Mouse (Mus musculus): ENCODE data around the gene Mfap5. TPM values are rescaled to one million over a fixed set of nuclear protein-coding genes. Genes with fewer than 3 reads are reported as not detected.
"Not testable (repeated sequence)": the region's sequence is repeated elsewhere in the genome, so short reads cannot be mapped to it uniquely, and the experiment has no call there.

Gene Mfap5
- polyA plus RNA-seq, 1 experiment from 2014 or later = 50.3 TPM

DNA sequence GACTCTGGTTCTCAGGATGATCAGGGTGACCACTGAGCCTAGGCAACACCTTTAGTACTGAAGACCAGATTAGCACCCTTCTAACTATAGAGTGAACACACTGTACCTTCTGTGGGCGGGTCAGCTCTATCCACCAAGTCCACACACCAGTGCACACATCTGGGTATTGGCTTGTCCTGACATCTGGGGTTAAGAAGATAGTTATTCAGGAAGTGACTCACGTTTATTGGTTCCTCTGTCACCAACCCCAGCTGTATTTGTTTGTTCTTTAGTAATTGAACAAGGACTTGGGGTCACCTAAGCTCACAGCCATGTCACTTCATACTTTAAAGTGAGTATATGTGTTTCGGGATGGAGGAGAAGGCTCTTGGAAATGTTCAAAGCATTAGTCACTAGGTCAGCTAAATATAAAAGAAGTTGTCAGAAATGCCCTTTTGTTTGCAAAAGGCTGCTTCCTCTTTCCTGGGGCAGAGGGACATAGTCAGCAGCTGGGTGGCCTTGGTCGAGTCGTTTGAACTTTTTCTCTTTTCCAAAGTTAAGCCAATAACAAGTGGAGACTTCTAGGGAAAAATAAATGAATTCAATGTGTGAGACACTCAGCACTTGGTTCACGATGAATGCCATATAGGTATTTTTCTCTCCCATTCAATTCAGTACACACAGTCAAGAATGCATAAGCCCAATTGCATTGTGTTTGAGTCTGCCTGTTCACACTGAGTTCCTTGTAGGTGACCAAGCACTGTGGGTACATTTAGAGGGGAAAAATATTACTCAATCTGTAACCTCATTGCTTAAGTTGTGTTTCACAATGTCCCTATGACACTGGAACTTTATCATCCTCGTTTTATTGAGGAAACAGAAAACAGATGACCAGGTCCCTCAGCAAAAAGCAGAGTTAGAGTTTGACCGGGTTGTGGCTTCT lies 65.3 kb downstream of the Mfap5 start:
- no peaks in the 10 kb centered on the region for H3K36me3 ChIP-seq
- no peak overlapping the region for H3K4me2 ChIP-seq
- H3K9me3 ChIP-seq = no peaks in the 10 kb centered on the region
- H3K9ac ChIP-seq = no peak overlapping the region
- ATAC-seq (ENCODE audit: insufficient read depth, low FRiP score, low read depth) = no peak
- no peaks in the 10 kb centered on the region for H3K4me1 ChIP-seq
- no peaks in the 10 kb centered on the region for H3K27me3 ChIP-seq (replicated peaks)
- 49% methylated on average over 8 of the region's 8 CpGs for WGBS
- H3K4me3 ChIP-seq (replicated peaks) = no peak overlapping the region
- H3K27ac ChIP-seq = no peak overlapping the region

DNA sequence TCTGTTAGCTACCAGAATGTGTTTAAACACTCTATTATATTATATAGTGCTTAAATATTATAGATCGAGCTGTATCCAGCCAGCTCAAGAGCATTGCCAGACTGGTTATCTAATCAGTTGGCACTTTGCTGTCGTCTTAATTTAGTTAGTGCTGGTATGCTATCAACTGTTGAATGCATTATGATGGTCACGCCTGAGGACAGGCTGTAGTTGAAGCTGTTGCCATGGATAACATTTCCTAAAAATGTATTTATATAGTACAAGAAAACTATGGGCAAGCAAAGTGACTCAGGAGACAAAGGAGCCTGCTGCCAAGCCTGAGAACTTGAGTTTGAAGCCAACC lies 65.9 kb downstream of the Mfap5 start:
- Histone ChIP-seq H3K9ac (no peak overlapping the region), H3K36me3 (no peaks in the 10 kb centered on the region), H3K9me3 (no peaks in the 10 kb centered on the region), H3K4me2 (no peak overlapping the region), H3K27me3 (replicated peaks) (no peaks in the 10 kb centered on the region), H3K4me3 (replicated peaks) (no peak overlapping the region), H3K27ac (no peak overlapping the region), H3K4me1 (no peaks in the 10 kb centered on the region)
- no peak for ATAC-seq (ENCODE audit: insufficient read depth, low FRiP score, low read depth)
- 69% methylated on average over 3 of the region's 3 CpGs for WGBS

DNA sequence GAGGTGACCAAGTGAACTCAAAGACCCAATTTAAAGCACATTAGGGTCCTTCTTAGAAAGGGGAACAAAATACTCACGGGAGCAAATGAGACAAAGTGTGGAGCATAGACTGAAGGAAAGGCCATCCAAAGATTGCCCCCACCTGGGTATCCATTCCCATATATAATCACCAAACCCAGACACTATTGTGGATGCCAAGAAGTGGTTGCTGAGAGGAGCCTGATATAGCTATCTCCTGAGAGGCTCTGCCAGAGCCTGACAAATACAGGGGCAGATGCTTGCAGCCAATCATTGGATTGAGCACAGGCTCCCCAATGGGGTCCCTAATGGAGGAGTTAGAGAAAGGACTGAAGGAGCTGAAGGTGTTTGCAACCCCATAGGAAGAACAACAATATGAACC lies 69.4 kb downstream of the Mfap5 start:
- H3K27ac ChIP-seq, H3K4me1 ChIP-seq: not testable (repeated sequence)
- WGBS = 82% methylated on average over 1 of the region's 1 CpGs

GRCm38 (mm10) chr6:122577030-122577429 lies 71.4 kb downstream of the Mfap5 start:
- no peaks in the 10 kb centered on the region for H3K9me3 ChIP-seq
- no peak overlapping the region for H3K27ac ChIP-seq
- H3K4me1 ChIP-seq = no peaks in the 10 kb centered on the region
- H3K4me2 ChIP-seq = no peak overlapping the region
- H3K27me3 ChIP-seq (replicated peaks) = no peaks in the 10 kb centered on the region
- WGBS = 88% methylated on average over 3 of the region's 3 CpGs
- no peaks in the 10 kb centered on the region for H3K36me3 ChIP-seq
- H3K4me3 ChIP-seq (replicated peaks) = no peak overlapping the region
- no peak overlapping the region for H3K9ac ChIP-seq
- no peak for ATAC-seq (ENCODE audit: insufficient read depth, low FRiP score, low read depth)

More for the DNA sequence above, 69.4 kb downstream of the Mfap5 start:
- H3K4me2 ChIP-seq; H3K9me3 ChIP-seq; H3K36me3 ChIP-seq; H3K9ac ChIP-seq; H3K27me3 ChIP-seq (replicated peaks); H3K4me3 ChIP-seq (replicated peaks); ATAC-seq (ENCODE audit: insufficient read depth, low FRiP score, low read depth): not testable (repeated sequence)

Other genes with a start within 250 kb of the Mfap5 start
- not detected in 2 replicates for gene Klrg1, start 223.0 kb upstream of the Mfap5 start, polyA plus RNA-seq (2015; fragmentation: Nextera tagmentation; extraction: Ambion mirVana)
- gene M6pr, start 197.1 kb upstream of the Mfap5 start, polyA plus RNA-seq (2015; fragmentation: Nextera tagmentation; extraction: Ambion mirVana) = 120 and 121 TPM in 2 replicates
- gene Phc1, start 165.3 kb upstream of the Mfap5 start, polyA plus RNA-seq (2015; fragmentation: Nextera tagmentation; extraction: Ambion mirVana) = 12.8 and 13.2 TPM in 2 replicates
- gene Rimklb, start 7.1 kb upstream of the Mfap5 start, polyA plus RNA-seq (2015; fragmentation: Nextera tagmentation; extraction: Ambion mirVana) = 8.4 and 11.0 TPM in 2 replicates
- 0.13 TPM in 1 of 2 replicates, not detected in the other for gene Aicda, start 48.0 kb downstream of the Mfap5 start, polyA plus RNA-seq (2015; fragmentation: Nextera tagmentation; extraction: Ambion mirVana)
- 4.5 and 5.0 TPM in 2 replicates for gene Apobec1, start 96.6 kb downstream of the Mfap5 start, polyA plus RNA-seq (2015; fragmentation: Nextera tagmentation; extraction: Ambion mirVana)
- 0.22 and 0.27 TPM in 2 replicates for gene Gdf3, start 104.2 kb downstream of the Mfap5 start, polyA plus RNA-seq (2015; fragmentation: Nextera tagmentation; extraction: Ambion mirVana)
- not detected in 2 replicates for gene Dppa3, start 120.6 kb downstream of the Mfap5 start, polyA plus RNA-seq (2015; fragmentation: Nextera tagmentation; extraction: Ambion mirVana)
- gene Nanog, start 201.6 kb downstream of the Mfap5 start, polyA plus RNA-seq (2015; fragmentation: Nextera tagmentation; extraction: Ambion mirVana) = 0.08 and 0.46 TPM in 2 replicates